Mouse (Mus musculus): ENCODE measurements around the gene Cenpp.
A peak's percentile ranks its signal among the peaks of the same experiment; 100 is the strongest.

Gene Cenpp

GRCm38 (mm10) chr13:49652481-49653179 lies at the start of gene Cenpp, which contains the start of gene Nol8:
TSS of gene Cenpp (minus strand) at chr13:49652785.
TSS of gene Nol8 (plus strand) at chr13:49653078.
- DNase-seq: peak; percentile 100

GRCm38 (mm10) chr13:49691056-49691455 lies 38.5 kb upstream of the Cenpp start:
- DNase-seq: no peak

GRCm38 (mm10) chr13:49684266-49684665 lies 31.7 kb upstream of the Cenpp start:
- no peak for DNase-seq

DNA sequence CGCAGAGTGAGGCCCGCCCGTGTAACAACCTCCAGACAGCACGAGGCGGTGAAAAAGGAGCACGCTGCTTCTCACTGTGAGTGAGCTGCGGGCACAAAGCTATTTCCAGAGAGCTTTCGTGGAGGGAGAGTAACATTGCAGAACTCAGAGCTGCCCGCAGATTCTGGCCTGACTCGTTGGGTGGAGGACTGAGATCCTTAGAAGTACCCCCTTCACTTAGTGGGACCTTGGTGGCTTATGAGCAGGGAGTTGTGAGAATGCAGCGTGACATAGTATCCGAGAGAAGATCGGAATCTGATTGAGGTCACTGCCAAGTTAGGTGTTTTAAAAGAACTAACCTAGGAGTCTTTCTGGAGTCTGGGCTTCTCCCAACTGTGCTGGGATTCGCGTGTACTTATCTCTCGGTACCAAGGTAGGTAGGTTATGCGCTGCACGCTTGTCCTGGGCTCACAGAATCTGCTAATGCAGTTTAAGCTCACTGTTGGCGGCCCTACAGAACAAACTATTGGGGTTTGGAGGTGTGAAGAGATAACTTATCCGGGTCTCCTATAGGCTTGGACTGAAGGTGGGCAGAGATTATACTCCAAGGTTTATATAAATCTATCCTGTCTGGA lies 29.8 kb upstream of the Cenpp start:
- DNase-seq: no peak

- DNase-seq: peak; percentile 99
Measured at GRCm38 (mm10) chr13:49681351-49682232, 29.0 kb upstream of the Cenpp start, which contains the start of gene Iars. TSS of gene Iars (plus strand) at chr13:49682100.

- DNase-seq: no peak
Measured at GRCm38 (mm10) chr13:49677793-49678192, 25.2 kb upstream of the Cenpp start.

- no peak for DNase-seq
Measured at GRCm38 (mm10) chr13:49653180-49653541, 576 bp upstream of the Cenpp start.

- DNase-seq: no peak
Measured at GRCm38 (mm10) chr13:49651781-49652351, 719 bp downstream of the Cenpp start.

DNA sequence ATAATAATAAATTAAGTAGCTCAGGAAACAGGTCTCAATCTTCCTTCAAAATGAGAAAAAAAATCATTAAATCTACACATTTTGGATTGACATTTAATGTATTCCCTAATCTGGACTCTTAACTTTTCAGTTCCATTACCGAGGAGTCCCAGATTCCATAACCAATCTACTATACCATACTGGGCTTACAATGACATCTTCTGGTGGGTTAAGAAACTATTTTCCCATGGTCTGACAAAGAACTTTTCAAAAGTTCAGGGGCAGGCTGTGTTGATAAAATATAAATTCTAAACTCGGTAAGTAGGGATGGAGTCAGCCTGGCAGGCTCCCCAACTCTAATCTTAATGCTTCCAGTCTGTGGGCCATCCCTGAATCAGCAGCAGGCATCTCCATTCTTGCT lies 1.4 kb downstream of the Cenpp start:
- DNase-seq: peak in 1 of 2 experiments; percentile 13

- DNase-seq: no peak
Measured at GRCm38 (mm10) chr13:49646019-49646418, 6.6 kb downstream of the Cenpp start.

DNA sequence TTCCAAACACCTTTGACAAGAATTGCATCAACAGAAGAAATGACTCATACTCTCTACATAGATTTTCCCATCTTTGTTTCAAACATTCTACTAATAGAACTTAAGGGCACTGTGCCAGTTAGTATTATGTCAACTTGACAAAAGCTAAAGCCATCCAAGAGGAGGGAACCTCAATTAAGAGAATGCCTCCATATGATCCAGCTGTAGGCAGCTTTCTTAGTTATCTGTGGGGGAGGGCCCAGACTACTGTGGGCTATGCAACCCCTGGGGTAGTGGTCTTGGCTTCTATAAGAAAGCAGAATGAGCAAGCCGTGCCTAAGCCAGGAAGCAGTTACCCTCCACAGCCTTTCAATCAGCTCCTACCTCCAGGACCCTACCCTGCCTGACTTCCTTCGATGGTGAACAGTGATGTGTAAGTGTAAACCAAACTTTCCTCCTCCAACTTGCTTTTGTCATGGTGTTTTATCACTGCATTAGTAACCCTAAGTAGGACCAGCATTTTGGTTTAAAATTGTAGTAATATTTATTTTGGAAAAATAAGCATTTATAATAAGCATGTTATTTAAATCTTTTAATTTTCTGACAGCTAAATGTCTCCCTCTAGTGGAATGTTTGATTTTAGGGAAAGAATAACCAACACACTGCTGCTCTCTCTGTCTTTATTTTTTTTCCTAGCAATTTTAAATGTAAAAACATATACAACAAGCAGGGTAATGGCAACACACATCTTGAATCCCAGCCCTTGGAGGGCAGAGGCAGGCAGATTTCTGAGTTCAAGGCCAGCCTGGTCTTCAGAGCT lies 7.7 kb downstream of the Cenpp start:
- peak in 1 of 2 experiments; percentile 42 for DNase-seq

- DNase-seq: no peak
Measured at GRCm38 (mm10) chr13:49643669-49644362, 8.8 kb downstream of the Cenpp start.

- DNase-seq: no peak
Measured at GRCm38 (mm10) chr13:49642650-49643049, 9.9 kb downstream of the Cenpp start.

DNA sequence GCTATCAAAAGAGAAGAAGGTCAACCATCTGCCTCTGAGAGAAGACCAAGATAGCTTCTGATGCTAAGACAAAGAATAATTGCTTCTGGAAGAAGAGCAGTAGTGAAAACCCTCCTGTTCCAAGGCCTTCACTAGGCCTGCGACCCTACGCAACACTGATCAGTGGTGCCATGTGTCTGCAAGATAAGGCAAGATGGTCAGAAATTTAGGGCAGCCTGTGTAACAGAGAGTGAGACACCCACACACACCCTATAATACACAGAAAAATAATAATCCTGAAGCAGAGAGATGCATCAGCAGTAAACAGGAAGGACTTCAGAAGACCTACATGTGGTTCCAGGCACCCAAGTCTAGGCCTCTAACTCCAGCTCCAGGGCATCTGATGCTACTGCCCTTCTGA lies 12.6 kb downstream of the Cenpp start:
- no peak for DNase-seq

GRCm38 (mm10) chr13:49629076-49629475 lies 23.5 kb downstream of the Cenpp start:
- DNase-seq: no peak

GRCm38 (mm10) chr13:49628167-49628566 lies 24.4 kb downstream of the Cenpp start:
- no peak for DNase-seq

GRCm38 (mm10) chr13:49623216-49623615 lies 29.4 kb downstream of the Cenpp start:
- no peak for DNase-seq

- DNase-seq: no peak
Measured at GRCm38 (mm10) chr13:49618365-49618764, 34.2 kb downstream of the Cenpp start.

- DNase-seq: no peak
Measured at GRCm38 (mm10) chr13:49617021-49617420, 35.6 kb downstream of the Cenpp start.

DNA sequence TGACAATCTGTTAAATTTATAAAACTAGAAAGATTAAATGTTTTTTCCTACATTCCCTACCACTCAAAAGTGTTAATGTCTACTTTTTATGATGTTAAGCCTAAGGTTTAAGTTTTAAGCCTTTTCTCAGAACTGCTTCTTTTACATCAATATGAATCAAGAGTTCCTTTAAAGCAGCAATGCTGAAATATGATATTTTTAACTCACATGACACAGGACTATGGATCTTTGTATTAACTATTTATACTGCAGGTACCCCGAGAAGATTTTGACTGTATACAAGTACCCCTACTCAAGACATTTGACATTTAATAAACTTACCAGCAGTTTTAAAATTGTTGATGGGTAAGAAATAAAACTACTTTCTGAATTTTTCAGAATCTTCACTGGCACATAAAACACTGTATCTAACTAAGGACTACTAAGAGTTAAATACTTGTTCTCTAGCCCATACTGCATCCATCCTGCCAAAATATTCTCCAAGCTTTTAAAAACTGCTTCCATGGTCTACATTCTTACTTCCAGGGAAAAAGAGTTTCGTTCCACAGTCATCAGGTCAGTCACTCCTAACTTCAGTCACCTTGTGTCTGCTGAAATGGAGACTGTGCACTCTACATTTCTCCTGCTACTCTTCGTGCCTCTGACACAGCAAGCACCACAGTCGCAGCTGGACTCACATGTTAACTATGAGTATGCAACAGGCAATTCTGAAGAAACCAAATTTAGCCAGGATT lies 43.8 kb downstream of the Cenpp start:
- no peak for DNase-seq

GRCm38 (mm10) chr13:49607714-49608113 lies 44.9 kb downstream of the Cenpp start, which contains the start of gene Ogn:
TSS of gene Ogn (plus strand) at chr13:49608046.
- no peak for DNase-seq

Data from cerebellum, postnatal 10 days (tissue).